Mouse (Mus musculus) ES-E14 (cell line): ENCODE results near the gene Olfm1. TPM values are rescaled to one million over a fixed set of nuclear protein-coding genes. Genes with fewer than 3 reads are reported as not detected.

Source experiments
- DNase-seq: peaks from one replicate; pipeline ENCODE4 v3.0.0-alpha.2; 2013; ENCODE audit warnings: low read depth, low spot score
- H3K27ac ChIP-seq: 2 replicates; pipeline ENCODE4 v1.5.1; 2012; ENCODE audit warnings: low read depth, mild to moderate bottlenecking, low read length, moderate library complexity, mixed read lengths; ENCODE audit not compliant: poor library complexity, insufficient read depth, severe bottlenecking
- H3K36me3 ChIP-seq: 2 replicates; pipeline ENCODE4 v1.6.1; 2012; ENCODE audit warnings: mild to moderate bottlenecking, low read length, moderate library complexity, mixed read lengths; ENCODE audit not compliant: control insufficient read depth, poor library complexity, insufficient read depth, severe bottlenecking
- H3K4me1 ChIP-seq, 2 experiments: fragments of 150-350 bp in 1 of 2; sonication (generic) in 1 of 2; 2 replicates each; pipeline ENCODE4 v1.6.1; 2012; ENCODE audit warnings: low read length in 2 of 2, mild to moderate bottlenecking in 1 of 2, mixed read lengths in 1 of 2; ENCODE audit not compliant: control insufficient read depth in 2 of 2, insufficient read depth in 2 of 2, poor library complexity in 1 of 2
- H3K4me3 ChIP-seq, 2 experiments: fragments of 150-350 bp in 1 of 2; sonication (generic) in 1 of 2; 2 replicates each; pipeline ENCODE4 v1.5.1; 2012; ENCODE audit warnings: low read length in 2 of 2, low read depth in 1 of 2, mild to moderate bottlenecking in 1 of 2, mixed read lengths in 1 of 2; ENCODE audit not compliant: insufficient read depth in 1 of 2, poor library complexity in 1 of 2, severe bottlenecking in 1 of 2
- H3K9ac ChIP-seq: 2 replicates; pipeline ENCODE4 v1.6.1; 2012; ENCODE audit warnings: low read depth, mild to moderate bottlenecking, low read length, mixed read lengths; ENCODE audit not compliant: poor library complexity, insufficient read depth, severe bottlenecking
- H3K9me3 ChIP-seq: fragments of 150-350 bp; sonication (generic); 2 replicates; pipeline ENCODE4 v1.6.1; 2012; ENCODE audit warnings: low read depth, mild to moderate bottlenecking, low read length; ENCODE audit not compliant: control insufficient read depth, insufficient read depth
- CHD2 ChIP-seq: IDR thresholded peaks from 2 replicates; pipeline ENCODE4 v1.6.1; 2014; ENCODE audit warnings: mild to moderate bottlenecking, low read depth, low read length, inconsistent platforms
- HCFC1 ChIP-seq: IDR thresholded peaks from 2 replicates; pipeline ENCODE4 v1.6.1; 2012; ENCODE audit warnings: low read length, inconsistent platforms, borderline replicate concordance; ENCODE audit not compliant: insufficient read depth
- MAFK ChIP-seq: IDR thresholded peaks from 2 replicates; pipeline ENCODE4 v1.6.1; 2014; ENCODE audit warnings: mild to moderate bottlenecking, low read depth, low read length, inconsistent platforms; ENCODE audit not compliant: insufficient read depth
- ZC3H11A ChIP-seq: IDR thresholded peaks from 2 replicates; pipeline ENCODE4 v1.6.1; 2012; ENCODE audit warnings: low read depth, mild to moderate bottlenecking, inconsistent platforms, low read length, borderline replicate concordance
- ZNF384 ChIP-seq: IDR thresholded peaks from 2 replicates; pipeline ENCODE4 v1.6.1; 2012; ENCODE audit warnings: low read depth, low read length, inconsistent platforms
- in situ Hi-C, 2 experiments: fragments of 600-800 bp; cut with MboI; formaldehyde crosslinking; loops; one replicate each; pipeline ENCODE4 v1.15.1; 2025; ENCODE audit warnings: low sequenced_read_pairs in 2 of 2, inconsistent platforms in 1 of 2; ENCODE audit not compliant: unreplicated experiment in 2 of 2
- total RNA-seq: library from RNA; depleted of rRNA; stranded (reverse); fragments of 300-350 nt; gene quantifications from 2 replicates; pipeline ENCODE4 v1.2.3, GENCODE M21; 2012

Olfm1 gene
- total RNA-seq, 1 experiment = 3.4 TPM

DNA sequence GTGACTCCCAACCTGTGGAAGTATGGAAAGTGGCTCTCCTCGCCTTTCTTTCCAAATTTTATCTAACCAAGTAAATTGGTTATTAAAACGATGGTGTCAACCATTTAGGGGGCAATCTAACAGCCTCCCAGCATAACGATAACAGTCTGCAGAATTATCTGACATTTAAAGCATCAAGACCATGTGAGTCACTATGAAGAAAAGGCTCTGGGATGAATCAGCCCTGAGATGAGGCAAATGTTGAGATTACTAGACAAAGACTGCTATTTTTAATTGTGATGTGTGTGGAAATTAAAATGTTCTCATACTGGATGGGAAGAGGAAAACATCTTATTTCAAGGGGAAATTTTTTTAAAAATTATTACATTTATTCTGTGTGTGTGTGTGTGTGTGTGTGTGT lies 18.4 kb upstream of the Olfm1 start:
- TF ChIP-seq MAFK (no peak), CHD2 (no peak), ZC3H11A (no peak), ZNF384 (no peak), HCFC1 (no peak)
- no peak overlapping the region for H3K9ac ChIP-seq
- DNase-seq = no peak
- no peak overlapping the region for H3K27ac ChIP-seq
- no peaks in the 10 kb centered on the region for H3K36me3 ChIP-seq
- no peaks in the 10 kb centered on the region for H3K4me1 ChIP-seq
- in situ Hi-C loops = no loop called here
- H3K9me3 ChIP-seq = no peaks in the 10 kb centered on the region
- H3K4me3 ChIP-seq = no peak overlapping the region

DNA sequence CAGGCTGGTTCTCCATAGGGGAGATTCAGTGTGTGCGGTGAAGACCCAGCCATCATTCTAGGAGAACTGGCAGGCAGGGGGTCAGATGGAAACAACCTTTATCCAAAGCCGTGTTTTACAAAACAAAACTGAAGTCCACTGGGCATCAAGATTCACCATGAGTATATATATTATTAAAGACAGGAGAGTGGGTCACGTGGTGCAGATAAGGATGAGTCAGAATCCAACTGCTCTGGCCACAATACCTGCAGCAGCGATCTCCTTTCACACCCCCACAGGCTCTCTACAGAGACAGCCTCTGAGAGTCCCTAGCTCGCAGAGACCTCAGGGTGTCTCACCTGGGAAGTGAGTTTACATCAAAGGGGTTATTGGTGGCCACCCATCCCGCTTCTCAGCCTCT lies 14.2 kb upstream of the Olfm1 start:
- in situ Hi-C loops = no loop called here
- TF ChIP-seq ZNF384 = no peak
- TF ChIP-seq ZC3H11A = no peak
- TF ChIP-seq HCFC1 = no peak
- no peak for TF ChIP-seq CHD2
- TF ChIP-seq MAFK = no peak
- Histone ChIP-seq H3K9me3 (no peaks in the 10 kb centered on the region), H3K9ac (no peak overlapping the region), H3K27ac (no peak overlapping the region), H3K4me3 (no peak overlapping the region), H3K36me3 (no peaks in the 10 kb centered on the region), H3K4me1 (no peaks in the 10 kb centered on the region)
- DNase-seq = no peak

GRCm38 (mm10) chr2:28180053-28180452 lies 12.7 kb upstream of the Olfm1 start:
- TF ChIP-seq ZC3H11A (no peak), ZNF384 (no peak), CHD2 (no peak), HCFC1 (no peak), MAFK (no peak)
- no peaks in the 10 kb centered on the region for H3K36me3 ChIP-seq
- no peak overlapping the region for H3K9ac ChIP-seq
- in situ Hi-C loops = no loop called here
- no peaks in the 10 kb centered on the region for H3K4me1 ChIP-seq
- no peak for DNase-seq
- no peaks in the 10 kb centered on the region for H3K9me3 ChIP-seq
- no peak overlapping the region for H3K27ac ChIP-seq
- no peak overlapping the region for H3K4me3 ChIP-seq

DNA sequence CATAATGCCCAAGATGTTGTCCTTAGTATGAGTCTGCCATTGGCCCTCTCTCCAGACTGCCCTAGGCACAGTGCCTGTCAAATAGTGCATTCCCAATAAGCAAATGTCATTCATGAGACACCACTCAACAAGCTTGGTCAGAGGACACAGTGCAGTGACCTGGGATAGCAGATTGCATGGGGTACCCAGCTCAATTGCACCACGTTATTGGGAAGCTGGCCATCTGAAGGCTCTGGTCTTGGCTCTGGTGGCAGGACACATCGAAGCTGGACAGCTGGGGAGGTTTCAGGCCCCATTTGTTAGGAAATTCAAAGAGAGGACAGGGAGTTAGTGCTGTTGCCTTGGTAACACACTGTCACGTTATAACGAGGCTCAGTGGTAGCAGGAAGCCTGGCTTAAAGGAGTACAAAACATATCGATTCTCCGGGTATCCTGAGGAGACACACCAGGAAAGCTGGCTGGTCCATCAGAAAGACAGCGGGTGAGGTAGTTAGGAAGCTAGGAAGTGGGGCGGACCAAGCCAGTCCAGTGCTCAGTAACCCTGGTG lies 4.3 kb upstream of the Olfm1 start:
- TF ChIP-seq ZNF384 = no peak
- no peak for TF ChIP-seq CHD2
- no peak for TF ChIP-seq HCFC1
- no peak for TF ChIP-seq MAFK
- no peak for TF ChIP-seq ZC3H11A

GRCm38 (mm10) chr2:28193690-28194087 lies 897 bp downstream of the Olfm1 start:
- H3K4me3 ChIP-seq = peak overlapping the region; percentile 65 to 80
- no peak overlapping the region for H3K9ac ChIP-seq
- H3K27ac ChIP-seq = no peak overlapping the region
- in situ Hi-C loops = no loop called here
- no peaks in the 10 kb centered on the region for H3K36me3 ChIP-seq
- TF ChIP-seq ZNF384 = no peak
- TF ChIP-seq MAFK = no peak
- TF ChIP-seq ZC3H11A = no peak
- TF ChIP-seq CHD2 = no peak
- no peak for TF ChIP-seq HCFC1
- DNase-seq = no peak
- peaks cover 0 to 5% of the 10 kb centered on the region in 2 experiments; a peak in 1 of 4 replicates for H3K4me1 ChIP-seq
- no peaks in the 10 kb centered on the region for H3K9me3 ChIP-seq

More for the DNA sequence above, 4.3 kb upstream of the Olfm1 start:
- no peaks in the 10 kb centered on the region for H3K36me3 ChIP-seq
- no peak overlapping the region for H3K27ac ChIP-seq
- no peaks in the 10 kb centered on the region for H3K9me3 ChIP-seq
- in situ Hi-C loops = no loop called here
- peaks cover 0 to 3% of the 10 kb centered on the region in 2 experiments; a peak in 1 of 4 replicates for H3K4me1 ChIP-seq
- no peak overlapping the region for H3K4me3 ChIP-seq
- no peak for DNase-seq
- H3K9ac ChIP-seq = no peak overlapping the region
